Mouse (Mus musculus) NIH3T3 (cell line): Measurements from ENCODE around the gene Enpep.

Experiments
- DNase-seq: peaks from one replicate; pipeline ENCODE4 v3.0.0-alpha.2; 2012; ENCODE audit warnings: low read depth

Enpep gene

GRCm38 (mm10) chr3:129332586-129332985 is at the start of gene Enpep:
Gene Enpep (minus strand): TSS chr3:129332720.
- peak; percentile 5 for DNase-seq

GRCm38 (mm10) chr3:129379109-129379508 is 46.6 kb upstream of the Enpep start:
- DNase-seq, result no peak

- no peak for DNase-seq
These were observed 42.6 kb upstream of the Enpep start for GRCm38 (mm10) chr3:129375087-129375486.

GRCm38 (mm10) chr3:129373108-129373507 is 40.6 kb upstream of the Enpep start:
- DNase-seq, result no peak

GRCm38 (mm10) chr3:129369491-129369890 is 37.0 kb upstream of the Enpep start:
- DNase-seq, result no peak

- no peak for DNase-seq
These were observed 33.4 kb upstream of the Enpep start for GRCm38 (mm10) chr3:129365919-129366318.

GRCm38 (mm10) chr3:129364818-129365390 is 32.4 kb upstream of the Enpep start:
- DNase-seq, result no peak

- DNase-seq, result no peak
These were observed 30.9 kb upstream of the Enpep start for GRCm38 (mm10) chr3:129363426-129363825.

GRCm38 (mm10) chr3:129358115-129358514 is 25.6 kb upstream of the Enpep start:
- no peak for DNase-seq

GRCm38 (mm10) chr3:129353901-129354300 is 21.4 kb upstream of the Enpep start:
- no peak for DNase-seq

GRCm38 (mm10) chr3:129351320-129351877 is 18.9 kb upstream of the Enpep start:
- DNase-seq, result no peak

- DNase-seq, result no peak
These were observed 14.8 kb upstream of the Enpep start for GRCm38 (mm10) chr3:129347277-129347676.

- DNase-seq, result no peak
These were observed 10.2 kb upstream of the Enpep start for GRCm38 (mm10) chr3:129342767-129343166.

- DNase-seq, result no peak
These were observed 8.5 kb upstream of the Enpep start for GRCm38 (mm10) chr3:129341066-129341465.

- no peak for DNase-seq
These were observed 6.0 kb upstream of the Enpep start for GRCm38 (mm10) chr3:129338296-129339091.

- no peak for DNase-seq
These were observed 378 bp downstream of the Enpep start for GRCm38 (mm10) chr3:129332142-129332541.

GRCm38 (mm10) chr3:129331427-129331826 is 1.1 kb downstream of the Enpep start:
- no peak for DNase-seq

GRCm38 (mm10) chr3:129328056-129328455 is 4.5 kb downstream of the Enpep start:
- no peak for DNase-seq

- no peak for DNase-seq
These were observed 10.9 kb downstream of the Enpep start for GRCm38 (mm10) chr3:129321585-129321984.

- no peak for DNase-seq
These were observed 15.3 kb downstream of the Enpep start for GRCm38 (mm10) chr3:129317032-129317729.

GRCm38 (mm10) chr3:129313671-129314415 is 18.7 kb downstream of the Enpep start:
- no peak for DNase-seq

GRCm38 (mm10) chr3:129313221-129313620 is 19.3 kb downstream of the Enpep start:
- no peak for DNase-seq
